Mouse (Mus musculus): ENCODE data around the gene Myh6. TPM values are rescaled to one million over a fixed set of nuclear protein-coding genes. Genes with fewer than 3 reads are reported as not detected.

Gene Myh6
- not detected for polyA plus RNA-seq (2014; fragmentation: Illumina TruSeq; extraction: RNeasy Lipid Tissue Mini Kit (QIAGEN cat#74804); ENCODE audit: low read depth, low replicate concordance)

DNA sequence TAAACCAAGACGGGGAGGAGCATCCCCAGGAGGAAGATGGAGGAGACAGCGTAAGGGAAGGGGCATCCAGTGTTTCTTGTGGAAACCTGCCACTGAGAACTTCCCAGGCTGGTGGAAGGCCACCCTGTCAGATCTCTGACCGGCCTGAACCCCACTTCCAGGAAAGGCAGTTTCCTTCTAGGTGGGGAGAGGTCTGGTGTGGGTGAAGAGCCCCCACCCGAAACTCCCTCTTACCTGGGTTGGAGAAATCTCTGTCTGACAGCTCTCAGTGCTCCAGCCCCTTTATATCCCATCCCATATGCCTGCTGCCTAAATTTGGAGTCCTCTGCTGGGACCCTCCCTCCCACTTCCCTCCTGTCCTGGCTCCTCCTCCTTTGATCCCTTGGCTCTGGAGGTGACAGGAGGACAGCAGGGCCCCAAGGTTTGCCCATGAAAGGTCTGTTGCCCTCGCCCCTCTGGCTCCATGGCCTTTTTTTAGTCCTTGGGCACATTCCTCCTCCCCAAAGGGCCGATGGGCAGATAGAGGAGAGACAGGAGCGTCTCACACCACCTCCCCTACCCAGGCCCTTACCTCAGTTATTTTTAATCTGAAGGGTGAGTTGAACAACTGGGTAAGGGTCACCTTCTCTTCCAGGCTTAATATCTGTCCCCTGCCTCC is at the start of gene Myh6:
Gene Myh6 (minus strand): TSS at position 608 of the 658 bp plus-strand sequence.

DNA sequence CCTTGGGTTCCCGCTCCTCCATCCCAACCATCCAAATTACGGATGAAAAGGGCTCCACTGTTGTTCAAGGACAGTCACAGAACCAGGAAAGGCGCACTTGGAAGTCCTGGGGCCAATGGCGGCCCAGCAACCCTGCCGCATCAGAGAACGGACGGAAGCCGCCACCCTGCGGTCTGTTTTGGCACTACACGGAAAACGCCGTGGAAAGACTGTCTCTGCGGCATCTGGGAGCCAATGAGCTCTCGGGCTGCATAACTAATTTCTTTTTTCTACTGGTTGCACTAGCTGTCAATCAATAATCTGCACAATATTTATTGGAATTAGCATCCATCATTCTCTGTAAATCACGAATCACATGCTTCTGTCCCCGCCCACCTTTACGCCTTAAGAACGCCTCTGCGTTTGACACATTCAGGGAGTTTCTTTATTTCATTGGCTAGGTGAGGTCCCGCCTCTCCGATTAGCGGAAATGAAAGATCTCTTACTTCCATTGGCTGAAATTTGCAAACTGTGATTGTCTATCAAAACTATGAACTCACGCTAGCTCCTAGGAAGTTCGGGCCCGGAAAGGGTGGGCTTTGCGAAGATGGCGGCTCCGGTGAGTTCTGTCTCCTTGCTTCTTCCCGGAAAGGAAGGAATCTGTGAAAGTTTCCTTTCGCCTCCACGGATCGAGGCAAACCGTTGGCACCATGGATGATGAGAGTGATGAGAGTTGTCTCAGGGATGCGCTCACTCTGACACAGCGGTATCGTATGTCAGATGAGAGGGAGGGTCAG is 48.5 kb upstream of the Myh6 start, which contains the start of gene Ngdn:
Gene Ngdn (plus strand): TSS at position 464 of the 776 bp plus-strand sequence.

DNA sequence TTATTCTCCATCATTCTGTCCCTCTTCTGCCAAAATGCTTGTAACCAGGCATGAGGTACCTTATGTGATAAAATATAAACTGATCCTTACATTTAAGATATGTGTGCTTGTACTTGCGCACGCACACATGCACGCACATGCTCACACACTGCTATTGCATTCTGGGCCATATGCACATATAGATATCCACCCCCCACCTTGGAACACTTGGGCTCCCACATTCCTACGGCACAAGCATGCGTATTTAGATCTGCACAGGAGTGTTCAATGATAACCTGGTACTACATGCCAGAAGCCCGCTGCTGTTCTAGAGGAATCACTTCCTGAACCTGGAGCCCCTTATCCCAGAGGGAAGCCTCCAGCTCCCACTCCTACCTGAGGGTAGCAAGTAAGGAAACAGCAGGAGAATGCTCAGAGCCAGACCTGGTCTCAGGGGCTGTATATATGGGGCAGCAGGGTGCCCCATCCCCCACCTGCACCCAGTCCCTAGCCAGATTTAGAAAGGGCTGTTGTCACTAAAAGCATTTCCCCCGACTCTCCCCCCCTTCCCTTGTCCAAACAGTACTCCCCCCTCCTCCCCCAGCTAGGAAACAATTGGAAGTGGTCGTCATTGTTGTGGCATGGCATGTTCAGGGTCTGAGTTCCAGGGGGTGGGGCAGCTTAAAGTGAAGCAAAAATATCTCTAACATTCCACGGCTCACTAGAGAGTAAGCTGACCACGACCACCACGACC is 27.6 kb upstream of the Myh6 start, which contains the start of gene Myh7:
Gene Myh7 (minus strand): TSS at position 491 of the 733 bp plus-strand sequence.

DNA sequence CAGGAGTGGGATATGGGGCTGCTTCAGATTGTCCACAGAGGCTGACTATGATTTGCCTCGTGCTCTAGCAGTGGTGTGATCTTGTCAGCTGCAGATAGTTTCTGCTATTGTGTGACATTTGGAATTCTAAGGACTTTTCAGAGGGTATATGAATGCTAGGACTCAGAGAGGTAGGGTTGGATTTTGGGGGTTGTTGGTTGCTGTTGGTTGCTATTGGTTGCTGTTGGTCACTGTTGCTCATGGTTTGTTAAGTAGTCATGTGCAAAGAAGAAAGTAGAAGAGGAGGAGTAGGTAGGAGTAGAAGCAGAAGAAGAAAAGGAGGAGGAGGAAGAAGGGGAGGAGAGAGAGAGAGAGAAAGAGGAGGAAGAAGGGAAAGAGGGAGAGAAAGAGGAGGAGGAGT is 9.9 kb upstream of the Myh6 start, which contains the start of gene Gm17428:
Gene Gm17428 (plus strand): TSS at position 301 of the 400 bp plus-strand sequence.

DNA sequence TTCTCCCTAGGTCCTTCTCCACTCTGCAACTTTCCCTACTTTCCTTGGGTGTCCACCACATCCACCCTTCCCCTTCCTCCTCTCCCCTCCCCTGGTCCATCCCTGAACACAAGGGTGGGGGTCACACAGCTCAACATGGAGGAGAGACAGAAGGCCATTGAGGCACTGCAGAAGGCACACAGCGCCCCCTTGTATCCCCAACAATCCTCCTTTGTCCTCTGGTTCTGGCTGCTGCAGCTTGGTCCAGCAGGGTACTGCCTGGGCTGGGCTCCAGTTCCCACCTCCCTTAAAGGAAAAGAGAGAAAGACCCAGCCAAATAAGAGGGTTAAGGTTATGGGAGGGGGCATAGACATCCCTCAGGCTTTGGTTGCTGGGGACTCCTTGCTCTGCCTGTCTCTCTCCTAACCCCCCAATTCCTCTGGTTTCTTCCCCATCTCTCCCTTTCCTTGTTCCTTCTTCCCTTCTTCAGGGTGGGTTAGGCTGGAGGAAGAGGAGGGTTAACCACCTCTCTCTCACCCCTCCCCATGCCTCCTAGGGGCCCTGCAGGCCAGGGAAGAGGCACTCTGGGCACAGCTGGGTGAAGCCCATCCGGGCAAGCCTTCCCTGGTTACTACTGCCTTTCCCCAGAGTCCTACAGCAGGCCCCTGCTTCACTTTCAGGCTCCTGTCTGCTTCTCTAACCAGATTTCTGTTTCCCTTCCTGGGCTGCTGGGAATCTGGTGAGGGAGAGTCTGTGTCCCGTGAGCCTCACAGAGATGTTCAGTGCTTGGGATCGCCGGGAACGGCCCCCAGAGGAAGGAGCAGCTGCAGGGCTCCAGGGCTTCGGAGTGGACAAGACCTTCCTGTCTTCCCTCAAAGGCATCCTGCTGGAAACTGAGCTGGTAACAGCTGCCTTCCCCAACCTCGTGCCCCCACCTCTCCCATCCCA is 30.6 kb downstream of the Myh6 start, which contains the start of gene Cmtm5:
Gene Cmtm5 (plus strand): TSS at position 358 of the 927 bp plus-strand sequence.

DNA sequence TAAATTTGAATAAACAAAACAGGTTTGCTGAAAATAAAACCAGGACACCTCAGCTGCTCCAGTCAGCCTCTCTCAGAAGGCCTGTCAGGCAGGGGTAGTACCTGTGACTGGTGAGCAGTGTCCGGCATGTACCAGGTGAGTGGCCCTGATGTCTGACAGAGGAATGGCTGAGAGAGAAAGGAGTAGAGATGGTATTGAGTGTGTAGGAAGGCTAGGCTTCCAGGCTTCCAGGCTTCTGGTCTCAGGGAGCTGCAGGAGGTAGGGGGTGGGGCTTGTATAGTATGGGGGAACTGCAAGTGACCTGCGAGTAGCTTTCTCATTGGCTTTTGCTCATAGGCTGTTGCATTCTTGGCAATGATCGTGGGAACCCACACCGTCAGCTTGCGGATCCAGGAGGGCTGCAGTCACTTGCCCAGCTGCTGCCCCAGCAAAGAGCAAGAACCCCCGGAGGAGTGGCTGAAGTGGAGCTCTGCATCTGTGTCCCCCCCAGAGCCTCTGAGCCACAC is 34.0 kb downstream of the Myh6 start, which contains the start of gene Il25:
Gene Il25 (plus strand): TSS at position 51 of the 506 bp plus-strand sequence.

DNA sequence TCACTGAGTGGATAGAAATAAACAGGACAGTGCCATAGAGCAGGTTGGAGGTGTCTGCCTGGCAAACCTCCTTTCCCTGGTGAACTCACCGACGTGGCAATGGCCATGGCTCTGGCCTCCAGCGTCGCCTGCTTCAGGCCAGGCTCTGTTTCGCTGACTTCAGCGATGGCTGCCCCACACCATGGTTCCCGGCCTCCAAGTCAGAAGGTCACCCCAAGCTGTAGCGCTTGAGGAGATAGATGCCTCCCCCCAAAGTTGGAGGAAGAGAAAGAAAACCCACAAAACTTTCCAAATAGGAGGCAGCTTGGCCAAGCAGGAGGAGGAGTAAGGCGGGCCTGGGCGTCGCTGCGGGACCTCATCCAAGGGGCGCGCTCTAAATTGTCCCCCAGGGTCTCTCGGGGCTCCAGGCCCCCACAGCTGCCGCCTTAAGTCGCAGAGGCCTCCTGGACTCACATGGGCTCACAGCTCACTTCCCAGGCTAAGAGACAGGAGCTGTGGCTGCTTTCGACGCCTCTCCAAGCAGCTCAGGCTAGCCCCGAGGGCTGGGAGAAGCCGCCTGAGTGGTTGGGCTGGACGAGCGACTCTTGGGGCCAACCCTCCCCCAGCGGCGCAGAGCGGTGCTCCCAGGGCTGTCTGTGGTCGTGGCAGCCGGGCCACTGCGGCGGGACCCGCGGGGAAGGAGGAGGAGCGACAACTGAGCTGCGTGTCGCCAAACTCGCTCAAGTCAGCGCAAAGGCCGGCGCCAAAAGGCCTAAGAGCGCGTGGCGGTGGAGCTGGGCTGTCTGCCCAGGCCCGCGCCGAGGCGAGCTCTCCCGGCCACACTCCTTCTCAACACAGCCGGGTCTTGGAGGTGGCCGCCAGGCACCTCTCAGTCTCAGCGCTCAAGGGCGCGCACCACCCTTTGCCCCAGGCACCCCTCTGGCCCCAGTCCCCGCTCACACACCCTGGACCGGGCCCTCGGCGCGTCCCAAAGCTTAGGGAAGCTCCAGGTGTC is 41.1 kb downstream of the Myh6 start, which contains the start of gene Efs:
Gene Efs (minus strand): TSS at position 778 of the 994 bp plus-strand sequence.

DNA sequence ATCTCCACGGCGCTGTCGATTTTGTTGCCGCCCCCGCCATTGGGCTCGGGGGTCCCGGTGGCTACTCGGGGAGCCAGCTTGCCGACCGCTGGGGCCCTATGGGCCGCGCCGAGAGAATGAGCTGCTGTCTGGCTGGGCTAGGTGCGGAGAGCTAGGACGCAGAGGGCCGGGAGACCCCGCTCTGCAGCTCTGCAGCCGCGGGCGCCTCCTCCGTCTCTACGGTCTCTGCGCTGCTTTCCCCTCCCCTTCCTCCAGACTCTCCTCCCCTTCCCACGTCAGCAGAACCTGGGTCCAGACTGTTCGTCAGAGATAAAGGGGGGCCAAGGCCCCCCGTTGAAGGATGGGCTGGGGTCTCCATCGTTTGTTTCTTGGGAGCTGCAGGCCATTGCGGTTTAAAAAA is 53.8 kb downstream of the Myh6 start, which contains the start of gene Slc22a17:
Gene Slc22a17 (minus strand): TSS at position 247 of the 400 bp plus-strand sequence.

DNA sequence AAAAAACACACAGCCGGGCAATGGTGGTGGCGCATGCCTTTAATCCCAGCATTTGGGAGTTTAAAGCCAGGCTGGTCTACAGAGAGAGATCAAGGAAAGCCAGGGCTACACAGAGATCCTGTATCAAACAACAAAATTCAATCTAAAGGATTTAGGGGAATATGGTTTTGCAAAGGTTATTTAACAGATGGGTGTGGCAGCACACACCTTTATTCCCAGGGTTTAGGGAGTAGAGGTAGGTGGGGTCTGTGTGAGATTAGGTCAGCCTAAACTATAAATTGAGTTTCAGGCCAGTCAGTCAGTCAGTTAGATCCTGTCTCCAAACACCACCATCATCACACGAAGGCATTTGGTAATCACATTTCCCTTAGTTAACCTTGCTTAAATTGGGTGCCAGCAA is 74.5 kb downstream of the Myh6 start, which contains the start of gene Pabpn1:
Gene Pabpn1 (plus strand): TSS at position 301 of the 400 bp plus-strand sequence.

Other genes with a start within 250 kb of the Myh6 start
- gene Slc7a8, start 185.0 kb downstream of the Myh6 start, polyA plus RNA-seq (2014; fragmentation: Illumina TruSeq; extraction: RNeasy Lipid Tissue Mini Kit (QIAGEN cat#74804); ENCODE audit: low read depth, low replicate concordance) = 2.9 TPM
- not detected for gene Rnf212b, start 152.8 kb downstream of the Myh6 start, polyA plus RNA-seq (2014; fragmentation: Illumina TruSeq; extraction: RNeasy Lipid Tissue Mini Kit (QIAGEN cat#74804); ENCODE audit: low read depth, low replicate concordance)
- gene Homez, start 96.0 kb downstream of the Myh6 start, polyA plus RNA-seq (2014; fragmentation: Illumina TruSeq; extraction: RNeasy Lipid Tissue Mini Kit (QIAGEN cat#74804); ENCODE audit: low read depth, low replicate concordance) = 7.2 TPM
- gene Ppp1r3e, start 89.4 kb downstream of the Myh6 start, polyA plus RNA-seq (2014; fragmentation: Illumina TruSeq; extraction: RNeasy Lipid Tissue Mini Kit (QIAGEN cat#74804); ENCODE audit: low read depth, low replicate concordance) = 5.7 TPM
- gene Bcl2l2, start 83.5 kb downstream of the Myh6 start, polyA plus RNA-seq (2014; fragmentation: Illumina TruSeq; extraction: RNeasy Lipid Tissue Mini Kit (QIAGEN cat#74804); ENCODE audit: low read depth, low replicate concordance) = 24.1 TPM
- not detected for gene Gm20521, start 83.5 kb downstream of the Myh6 start, polyA plus RNA-seq (2014; fragmentation: Illumina TruSeq; extraction: RNeasy Lipid Tissue Mini Kit (QIAGEN cat#74804); ENCODE audit: low read depth, low replicate concordance)
- gene Pabpn1, start 74.4 kb downstream of the Myh6 start, polyA plus RNA-seq (2014; fragmentation: Illumina TruSeq; extraction: RNeasy Lipid Tissue Mini Kit (QIAGEN cat#74804); ENCODE audit: low read depth, low replicate concordance) = 56.1 TPM
- 0.41 TPM for gene Slc22a17, start 53.8 kb downstream of the Myh6 start, polyA plus RNA-seq (2014; fragmentation: Illumina TruSeq; extraction: RNeasy Lipid Tissue Mini Kit (QIAGEN cat#74804); ENCODE audit: low read depth, low replicate concordance)
- gene Efs, start 40.8 kb downstream of the Myh6 start, polyA plus RNA-seq (2014; fragmentation: Illumina TruSeq; extraction: RNeasy Lipid Tissue Mini Kit (QIAGEN cat#74804); ENCODE audit: low read depth, low replicate concordance) = 0.28 TPM
- gene Il25, start 34.2 kb downstream of the Myh6 start, polyA plus RNA-seq (2014; fragmentation: Illumina TruSeq; extraction: RNeasy Lipid Tissue Mini Kit (QIAGEN cat#74804); ENCODE audit: low read depth, low replicate concordance) = not detected
- not detected for gene Cmtm5, start 30.7 kb downstream of the Myh6 start, polyA plus RNA-seq (2014; fragmentation: Illumina TruSeq; extraction: RNeasy Lipid Tissue Mini Kit (QIAGEN cat#74804); ENCODE audit: low read depth, low replicate concordance)
- not detected for gene Gm17428, start 10.0 kb upstream of the Myh6 start, polyA plus RNA-seq (2014; fragmentation: Illumina TruSeq; extraction: RNeasy Lipid Tissue Mini Kit (QIAGEN cat#74804); ENCODE audit: low read depth, low replicate concordance)
- not detected for gene Myh7, start 27.7 kb upstream of the Myh6 start, polyA plus RNA-seq (2014; fragmentation: Illumina TruSeq; extraction: RNeasy Lipid Tissue Mini Kit (QIAGEN cat#74804); ENCODE audit: low read depth, low replicate concordance)
- gene Ngdn, start 48.5 kb upstream of the Myh6 start, polyA plus RNA-seq (2014; fragmentation: Illumina TruSeq; extraction: RNeasy Lipid Tissue Mini Kit (QIAGEN cat#74804); ENCODE audit: low read depth, low replicate concordance) = 7.9 TPM
- gene Zfhx2, start 125.4 kb upstream of the Myh6 start, polyA plus RNA-seq (2014; fragmentation: Illumina TruSeq; extraction: RNeasy Lipid Tissue Mini Kit (QIAGEN cat#74804); ENCODE audit: low read depth, low replicate concordance) = 0.54 TPM
- gene Thtpa, start 127.9 kb upstream of the Myh6 start, polyA plus RNA-seq (2014; fragmentation: Illumina TruSeq; extraction: RNeasy Lipid Tissue Mini Kit (QIAGEN cat#74804); ENCODE audit: low read depth, low replicate concordance) = 6.0 TPM
- gene Ap1g2, start 139.7 kb upstream of the Myh6 start, polyA plus RNA-seq (2014; fragmentation: Illumina TruSeq; extraction: RNeasy Lipid Tissue Mini Kit (QIAGEN cat#74804); ENCODE audit: low read depth, low replicate concordance) = 8.4 TPM
- 1.5 TPM for gene Jph4, start 150.0 kb upstream of the Myh6 start, polyA plus RNA-seq (2014; fragmentation: Illumina TruSeq; extraction: RNeasy Lipid Tissue Mini Kit (QIAGEN cat#74804); ENCODE audit: low read depth, low replicate concordance)

Data from sigmoid colon, adult 10 weeks (tissue).